Mouse (Mus musculus) adrenal gland, adult 8-10 months (tissue): ENCODE data around the gene Tcf20. TPM values are rescaled to one million over a fixed set of nuclear protein-coding genes. Genes with fewer than 3 reads are reported as not detected.
"Not testable (repeated sequence)": the region's sequence is repeated elsewhere in the genome, so short reads cannot be mapped to it uniquely, and the experiment has no call there.

ENCODE experiments used
- DNase-seq: peaks from one replicate; pipeline ENCODE4 v3.0.0; 2022
- microRNA-seq, 2 experiments: library from miRNA; unstranded; fragments of <30 nt; microRNA quantifications; one replicate each; pipeline ENCODE4 v1.2.0; 2022
- total RNA-seq, 4 experiments: library from RNA; stranded (reverse); gene quantifications; 2 replicates each; pipeline ENCODE4 v1.2.4; 2022

Gene Tcf20
- total RNA-seq, 4 experiments from 2014 or later = 102 to 109 (median 106) TPM

- no peak for DNase-seq
Observed at GRCm38 (mm10) chr15:82806969-82807763, 180.5 kb downstream of the Tcf20 start.

- peak; percentile 60 for DNase-seq
Observed at GRCm38 (mm10) chr15:82804708-82805639, 182.7 kb downstream of the Tcf20 start.

GRCm38 (mm10) chr15:82795936-82796440, 191.7 kb downstream of the Tcf20 start:
- no peak for DNase-seq

- no peak for DNase-seq
Observed at GRCm38 (mm10) chr15:82794277-82794676, 193.4 kb downstream of the Tcf20 start, which contains the start of gene Cyp2d26. Cyp2d26 (minus strand) TSS chr15:82794294.

DNA sequence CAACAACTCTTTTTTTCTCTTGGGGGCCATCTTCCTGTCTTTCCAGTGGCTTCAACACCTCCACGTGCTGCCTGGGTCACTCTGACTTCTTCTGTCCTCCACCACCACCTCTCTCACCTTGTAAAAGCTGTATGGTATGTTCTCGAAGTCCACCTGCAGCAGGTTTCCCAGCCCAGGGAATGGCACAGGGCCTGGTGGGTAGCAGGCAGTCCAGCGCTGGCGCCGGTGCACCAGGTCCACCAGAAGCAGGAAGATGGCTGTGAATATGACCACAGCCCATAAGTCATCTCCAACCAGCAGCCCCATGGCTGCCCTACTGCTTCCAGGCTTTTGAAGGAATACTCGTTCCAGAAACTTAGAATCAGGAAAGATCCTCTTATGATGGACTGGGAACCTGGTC, 193.8 kb downstream of the Tcf20 start:
- no peak for DNase-seq

GRCm38 (mm10) chr15:82793454-82793853, 194.2 kb downstream of the Tcf20 start:
- no peak for DNase-seq

DNA sequence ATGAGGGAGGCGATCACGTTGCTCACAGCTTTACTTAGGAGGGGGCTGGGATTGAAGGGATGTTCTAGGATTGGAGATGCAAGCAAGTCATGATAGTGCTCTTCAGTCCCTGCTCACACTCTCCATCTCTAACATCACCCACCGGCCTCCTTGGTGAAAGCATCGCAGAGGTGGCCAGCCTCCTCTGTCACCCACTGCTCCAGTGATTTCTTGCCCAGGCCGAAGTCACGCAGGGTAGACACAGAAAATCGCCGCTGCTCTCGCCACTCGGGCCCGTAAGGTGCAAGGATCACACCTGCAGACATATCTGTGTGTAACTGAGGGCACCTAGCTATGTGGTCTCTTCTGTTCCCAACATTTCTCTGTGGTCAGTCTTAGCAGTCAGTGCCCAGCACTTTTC, 195.1 kb downstream of the Tcf20 start:
- no peak for DNase-seq

DNA sequence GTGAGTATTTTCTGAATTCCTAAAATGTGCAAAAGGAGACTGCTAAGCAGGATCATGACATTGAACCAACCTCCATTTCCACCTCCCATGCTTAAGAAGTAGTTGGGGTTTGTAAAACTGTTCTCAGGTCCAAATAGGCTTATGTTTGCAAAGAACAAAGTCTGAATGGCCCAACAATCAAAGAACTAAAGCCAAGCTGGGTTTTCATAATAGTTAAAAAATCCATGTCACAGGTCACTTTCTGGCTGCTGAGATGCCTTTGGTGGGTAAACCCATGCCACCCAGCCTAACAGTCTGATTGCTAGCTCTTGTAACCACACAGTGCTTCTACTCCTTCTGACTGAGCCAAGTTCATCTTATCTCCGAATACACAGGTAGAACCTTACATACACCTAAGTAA, 203.1 kb downstream of the Tcf20 start:
- DNase-seq = no peak

GRCm38 (mm10) chr15:82783800-82784199, 203.9 kb downstream of the Tcf20 start:
- DNase-seq = no peak

DNA sequence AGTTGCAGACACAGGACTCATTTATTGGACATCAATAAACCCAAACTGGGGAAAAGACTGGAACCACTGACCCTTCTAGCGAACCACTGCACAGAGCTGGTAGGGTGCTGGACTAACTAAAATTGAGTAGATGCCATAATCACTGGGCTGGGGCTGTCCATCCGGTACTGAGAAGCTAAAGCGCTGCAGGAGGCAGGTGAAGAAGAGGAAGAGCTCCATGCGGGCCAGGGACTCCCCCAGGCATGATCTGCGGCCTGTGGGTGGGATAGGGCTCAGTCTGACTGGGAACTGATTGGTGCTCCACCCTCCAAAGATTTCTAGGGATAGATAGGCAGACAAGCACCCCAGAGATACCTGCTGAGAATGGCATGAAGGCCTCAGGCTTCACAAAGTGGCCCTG, 209.8 kb downstream of the Tcf20 start:
- DNase-seq = not testable (repeated sequence)

DNA sequence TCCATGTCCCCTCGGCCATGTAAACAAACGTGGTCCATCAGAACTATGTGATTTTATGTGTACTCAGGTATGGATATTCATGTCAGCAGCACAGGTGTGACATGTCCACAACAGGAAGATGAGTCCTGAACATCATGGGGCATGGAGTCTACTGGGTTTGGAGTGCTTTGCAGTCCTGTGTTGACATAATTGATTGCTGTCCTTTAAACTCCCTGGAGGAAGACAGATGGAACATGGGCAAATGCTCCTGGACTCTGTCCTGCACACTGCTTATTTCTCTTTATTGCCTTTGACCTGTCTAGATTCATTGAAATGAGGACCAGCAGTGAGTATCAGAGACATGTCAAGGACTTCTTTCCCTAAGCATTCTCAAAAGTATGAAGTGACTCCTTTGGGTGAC, 221.7 kb downstream of the Tcf20 start:
- no peak for DNase-seq

- DNase-seq = no peak
Observed at GRCm38 (mm10) chr15:82764881-82765280, 222.8 kb downstream of the Tcf20 start.

DNA sequence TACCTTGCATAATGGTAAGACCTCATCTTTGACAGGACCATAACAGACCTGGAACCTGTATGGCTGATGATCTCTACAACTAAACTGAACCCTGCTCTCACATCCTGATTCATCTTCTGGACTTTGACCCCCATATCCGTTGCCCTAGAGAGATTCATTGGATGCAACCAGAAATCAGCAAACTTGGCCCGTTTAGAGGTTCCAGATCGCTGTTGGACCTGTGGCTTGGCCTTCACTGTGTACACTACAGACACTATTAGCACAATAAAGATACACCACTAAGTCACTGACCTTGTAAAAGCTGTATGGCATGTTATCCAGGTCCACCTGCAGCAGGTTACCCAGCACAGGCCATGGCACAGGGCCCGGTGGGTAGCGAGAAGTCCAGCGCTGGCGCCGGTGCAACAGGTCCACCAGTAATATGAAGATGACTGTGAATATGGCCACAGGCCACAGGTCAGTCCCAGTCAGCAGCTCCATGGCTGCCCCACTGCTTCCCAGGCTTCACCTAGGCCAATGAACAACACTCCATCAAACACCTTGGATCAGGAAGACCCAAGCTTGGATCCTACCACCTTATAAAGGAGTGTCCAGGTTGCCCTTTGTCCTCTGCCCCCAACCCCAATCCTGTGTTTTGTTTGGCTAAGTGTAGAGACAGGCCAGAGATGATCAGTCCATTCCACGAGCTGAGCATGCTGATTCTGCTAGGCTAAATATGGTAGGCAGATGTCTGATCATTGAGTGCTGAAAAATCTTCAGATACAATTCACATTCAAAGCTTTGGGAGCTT, 223.8 kb downstream of the Tcf20 start, which contains the start of gene Cyp2d40:
Cyp2d40 (minus strand) TSS at position 553 of the 790 bp plus-strand sequence.
- DNase-seq = no peak

Small RNA genes within 50 kb of the gene (microRNA-seq; reads per million reads assigned to microRNA genes)
- gene Gm27618 = 0 reads per million in 2 experiments
- 1.7 to 1.8 reads per million in 2 experiments for gene Mir3080

Other genes with a start within 250 kb of the Tcf20 start
- not detected for gene Cyp2d40, start 223.7 kb downstream of the Tcf20 start, total RNA-seq
- under 1 TPM in 2 of 4 experiments, not detected in 2; 0.52 to 0.54 TPM for gene Cyp2d26, start 193.6 kb downstream of the Tcf20 start, total RNA-seq
- gene Nfam1, start 45.4 kb upstream of the Tcf20 start, total RNA-seq = 1 to 10 TPM; 2.5 to 4.6 (median 3.8) TPM
- gene Serhl, start 101.6 kb upstream of the Tcf20 start, total RNA-seq = 10 to 100 TPM; 42.1 to 73.7 (median 60.6) TPM
- 100 to 1,000 TPM; 100 to 115 (median 102) TPM for gene Rrp7a, start 134.9 kb upstream of the Tcf20 start, total RNA-seq
- 100 to 1,000 TPM; 105 to 127 (median 117) TPM for gene Poldip3, start 161.5 kb upstream of the Tcf20 start, total RNA-seq
- 100 to 1,000 TPM; 296 to 432 (median 354) TPM for gene Cyb5r3, start 184.7 kb upstream of the Tcf20 start, total RNA-seq